Mouse (Mus musculus): ENCODE data around the gene Atg7. TPM values are rescaled to one million over a fixed set of nuclear protein-coding genes. Genes with fewer than 3 reads are reported as not detected.
A peak's percentile ranks its signal among the peaks of the same experiment; 100 is the strongest.

The Atg7 gene
- total and polyA plus RNA-seq, 3 experiments, result 11.1 to 15.7 (median 14.8) TPM

- peak overlapping the region; percentile 95 for H3K27ac ChIP-seq (ENCODE audit: insufficient read depth, low read depth)
- no peaks in the 10 kb centered on the region for H3K27me3 ChIP-seq (replicated peaks)
- peaks cover 3% of the 10 kb centered on the region for H3K9me3 ChIP-seq (replicated peaks; ENCODE audit: low read length)
- H3K36me3 ChIP-seq (replicated peaks in 1 of 2; ENCODE audit: control insufficient read depth in 1 of 2, insufficient read depth in 1 of 2, low read length in 1 of 2), result peaks cover 11 to 73% of the 10 kb centered on the region in 2 experiments
- DNase-seq (ENCODE audit: extremely low read depth), result peak; percentile 91
- dilution Hi-C loops (cut with MboI; ENCODE audit: extremely low pct_ligation_motif_present, extremely low pct_unique_long_range_greater_than_20kb, low sequenced_read_pairs), result no loop called here
- TF ChIP-seq RAD21 (IDR thresholded peaks at IDR 0.05; ENCODE audit: low read depth, low read length) (no peak; the same call in 1 of the 2 replicates), ZKSCAN1 (IDR thresholded peaks at IDR 0.05; ENCODE audit: borderline replicate concordance, low read depth, low read length) (no peak), USF1 (IDR thresholded peaks at IDR 0.05; ENCODE audit: low read depth, low read length) (no peak; the same call in 1 of the 2 replicates), SIN3A (IDR thresholded peaks at IDR 0.05; ENCODE audit: low read length) (peak; percentile 89), KAT2A (IDR thresholded peaks at IDR 0.05; ENCODE audit: insufficient replicate concordance, low read length) (0 out of 2 replicates have a peak, but pooled peaks have one; percentile 31), PAX5 (IDR thresholded peaks at IDR 0.05; ENCODE audit: low read length) (no peak), ZC3H11A (IDR thresholded peaks at IDR 0.05; ENCODE audit: low read depth, low read length) (no peak), MAX (IDR thresholded peaks at IDR 0.05; ENCODE audit: low read length) (peak; percentile 88), BHLHE40 (IDR thresholded peaks at IDR 0.05; ENCODE audit: low read depth, low read length) (peak; percentile 98), E2F4 (IDR thresholded peaks at IDR 0.05; ENCODE audit: insufficient replicate concordance, low read depth, low read length) (no peak), POLR2AphosphoS2 (IDR thresholded peaks at IDR 0.05; ENCODE audit: low read depth, low read length) (no peak), MXI1 (IDR thresholded peaks at IDR 0.05; ENCODE audit: low read depth, low read length) (peak; percentile 97), CTCF (conservative IDR thresholded peaks at IDR 0.05 in 1 of 2, IDR thresholded peaks at IDR 0.05 in 1 of 2; ENCODE audit: low read depth in 2 of 2, low read length in 2 of 2) (peak in 1 of 2 experiments; percentile 44; a peak in 2 of 4 replicates), EP300 (IDR thresholded peaks at IDR 0.05; ENCODE audit: low read length) (peak; percentile 79), MAFK (IDR thresholded peaks at IDR 0.05; ENCODE audit: insufficient replicate concordance, low read length) (peak; percentile 77), USF2 (conservative IDR thresholded peaks at IDR 0.05; ENCODE audit: low read depth, low read length) (no peak), CHD2 (IDR thresholded peaks at IDR 0.05; ENCODE audit: low read length) (peak; percentile 80), ZMIZ1 (IDR thresholded peaks at IDR 0.05; ENCODE audit: low read depth, low read length) (no peak), MAZ (IDR thresholded peaks at IDR 0.05; ENCODE audit: low read depth, low read length) (peak; percentile 58; the same call in 1 of the 2 replicates), RCOR1 (conservative IDR thresholded peaks at IDR 0.05; ENCODE audit: low read depth, low read length) (peak; percentile 85; the same call in 1 of the 2 replicates), TCF12 (IDR thresholded peaks at IDR 0.05; ENCODE audit: low read depth, low read length) (peak; percentile 95), GABPA (IDR thresholded peaks at IDR 0.05; ENCODE audit: insufficient replicate concordance, low read depth, low read length) (no peak), HCFC1 (IDR thresholded peaks at IDR 0.05; ENCODE audit: low read depth, low read length) (peak; percentile 43; the same call in 1 of the 2 replicates), MYC (IDR thresholded peaks at IDR 0.05; ENCODE audit: low read depth, low read length) (peak; percentile 95), SMC3 (IDR thresholded peaks at IDR 0.05; ENCODE audit: low read depth, low read length) (peak; percentile 18; the same call in 1 of the 2 replicates), IRF4 (IDR thresholded peaks at IDR 0.05; ENCODE audit: low read depth, low read length) (peak; percentile 55; the same call in 1 of the 2 replicates), MEF2A (IDR thresholded peaks at IDR 0.05; ENCODE audit: borderline replicate concordance, low read depth, low read length) (peak; percentile 76; the same call in 1 of the 2 replicates), JUN (IDR thresholded peaks at IDR 0.05; ENCODE audit: insufficient read depth, low read depth, low read length) (peak; percentile 30; the same call in 1 of the 2 replicates), ZNF384 (IDR thresholded peaks at IDR 0.05; ENCODE audit: low read depth, low read length) (no peak), JUND (conservative IDR thresholded peaks at IDR 0.05; ENCODE audit: low read depth, low read length) (0 out of 2 replicates have a peak, but pooled peaks have one; percentile 20), NELFE (IDR thresholded peaks at IDR 0.05; ENCODE audit: low read depth, low read length) (0 out of 2 replicates have a peak, but pooled peaks have one; percentile 36), POLR2A (IDR thresholded peaks at IDR 0.05; ENCODE audit: low read depth, low read length) (no peak; the same call in 1 of the 2 replicates), UBTF (IDR thresholded peaks at IDR 0.05; ENCODE audit: low read depth, low read length) (peak; percentile 74), TBP (conservative IDR thresholded peaks at IDR 0.05; ENCODE audit: low read depth, low read length) (0 out of 2 replicates have a peak, but pooled peaks have one; percentile 30), ETS1 (conservative IDR thresholded peaks at IDR 0.05; ENCODE audit: low read depth, low read length) (peak; percentile 93), CHD1 (IDR thresholded peaks at IDR 0.05; ENCODE audit: low read depth, low read length) (no peak), ELF1 (IDR thresholded peaks at IDR 0.05; ENCODE audit: low read depth, low read length) (peak; percentile 53; the same call in 1 of the 2 replicates), NRF1 (IDR thresholded peaks at IDR 0.05; ENCODE audit: low read depth, low read length) (no peak)
- H3K4me2 ChIP-seq (ENCODE audit: insufficient read depth, low read depth, poor library complexity, severe bottlenecking), result peak overlapping the region; percentile 70
- in situ Hi-C loops (cut with MboI; ENCODE audit: low pct_ligation_motif_present, low pct_unique_long_range_greater_than_20kb, low sequenced_read_pairs), result no loop called here
- H3K4me1 ChIP-seq (ENCODE audit: control insufficient read depth in 1 of 2, insufficient read depth in 2 of 2), result peaks cover 58 to 95% of the 10 kb centered on the region in 2 experiments
- peaks cover 59% of the 10 kb centered on the region for H3K79me2 ChIP-seq (replicated peaks; ENCODE audit: control insufficient read depth, extremely low read depth, insufficient read depth, poor library complexity, severe bottlenecking)
- no peak overlapping the region for H3K4me3 ChIP-seq (replicated peaks in 1 of 3; ENCODE audit: low read depth in 2 of 3, low read length in 2 of 3, poor library complexity in 1 of 3)
- H3K9ac ChIP-seq (ENCODE audit: insufficient read depth, low read depth), result no peak overlapping the region
Measured at GRCm38 (mm10) chr6:114869501-114870076, 226.7 kb downstream of the Atg7 start.
